Mouse (Mus musculus): ENCODE measurements around the gene Gpr89. TPM values are rescaled to one million over a fixed set of nuclear protein-coding genes. Genes with fewer than 3 reads are reported as not detected.

Gpr89 gene
- total and polyA plus RNA-seq, 2 experiments from 2014 or later, result 23.2 to 34.1 TPM

DNA sequence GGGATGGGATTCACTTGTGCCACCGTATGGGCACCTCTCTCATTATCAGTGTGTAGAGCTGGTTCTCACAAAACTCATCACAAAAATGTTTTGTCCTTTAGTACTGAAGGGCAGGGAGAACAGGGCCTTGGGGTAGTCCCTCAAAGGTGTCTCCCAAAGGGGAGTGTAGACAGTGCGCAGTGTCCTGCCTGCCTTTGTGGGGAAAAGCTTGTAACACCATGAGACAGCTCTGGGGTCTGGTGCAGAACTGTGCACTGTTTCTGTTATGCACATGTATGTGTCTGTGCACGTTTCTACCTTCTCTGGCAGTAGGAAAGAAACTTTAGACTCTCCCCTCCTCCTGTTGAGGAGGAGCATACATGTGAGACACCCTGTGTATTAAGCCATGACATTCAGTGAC, 37.3 kb downstream of the Gpr89 start:
- DNase-seq (ENCODE audit: low spot score), result no peak
- no peaks in the 10 kb centered on the region for H3K4me1 ChIP-seq (ENCODE audit: insufficient read depth, low read length)
- H3K36me3 ChIP-seq (ENCODE audit: insufficient read depth, low read length), result peaks cover 43% of the 10 kb centered on the region
- no peak for TF ChIP-seq CTCF (IDR thresholded peaks at IDR 0.05)
- H3K27me3 ChIP-seq (ENCODE audit: insufficient read depth, low read length), result no peaks in the 10 kb centered on the region
- no peaks in the 10 kb centered on the region for H3K9me3 ChIP-seq (ENCODE audit: low read length)
- 87% methylated on average over 3 of the region's 3 CpGs for WGBS
- no peak overlapping the region for H3K4me2 ChIP-seq (ENCODE audit: low read depth, low read length, poor library complexity, severe bottlenecking)
- no peak overlapping the region for H3K27ac ChIP-seq (ENCODE audit: low read depth, low read length)
- no peak overlapping the region for H3K4me3 ChIP-seq (ENCODE audit: low read depth, low read length)
- H3K9ac ChIP-seq (replicated peaks; ENCODE audit: low read length, poor library complexity, severe bottlenecking), result no peak overlapping the region
- no peak for ATAC-seq (ENCODE audit: low FRiP score)

DNA sequence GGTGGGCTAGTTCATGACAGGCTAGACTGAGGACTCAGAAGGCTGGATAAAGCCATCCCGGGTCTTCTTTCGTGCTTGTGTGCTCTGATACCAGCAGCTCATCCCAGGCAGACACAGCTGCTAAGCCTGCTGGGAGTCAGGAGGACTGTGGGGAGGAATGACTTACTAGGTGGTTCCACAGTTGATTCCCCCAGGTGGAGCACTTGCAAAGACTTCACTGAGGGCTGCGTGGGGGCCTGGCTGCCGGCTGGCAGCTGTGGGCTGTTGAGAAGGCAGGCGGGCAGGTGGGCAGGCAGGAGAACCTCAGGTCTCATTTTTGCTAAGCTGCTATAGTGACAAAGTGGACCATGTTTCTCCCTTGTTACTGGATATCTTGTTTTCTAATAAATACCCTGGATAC, 44.6 kb downstream of the Gpr89 start:
- Histone ChIP-seq H3K9me3 (ENCODE audit: low read length) (no peaks in the 10 kb centered on the region), H3K4me2 (ENCODE audit: low read depth, low read length, poor library complexity, severe bottlenecking) (no peak overlapping the region), H3K9ac (replicated peaks; ENCODE audit: low read length, poor library complexity, severe bottlenecking) (no peak overlapping the region), H3K27me3 (ENCODE audit: insufficient read depth, low read length) (no peaks in the 10 kb centered on the region), H3K27ac (ENCODE audit: low read depth, low read length) (no peak overlapping the region), H3K36me3 (ENCODE audit: insufficient read depth, low read length) (peaks cover 5% of the 10 kb centered on the region; the same call in 1 of the 2 replicates), H3K4me3 (ENCODE audit: low read depth, low read length) (no peak overlapping the region), H3K4me1 (ENCODE audit: insufficient read depth, low read length) (no peaks in the 10 kb centered on the region)
- 90% methylated on average over 5 of the region's 5 CpGs for WGBS
- no peak for ATAC-seq (ENCODE audit: low FRiP score)
- no peak for DNase-seq (ENCODE audit: low spot score)
- TF ChIP-seq CTCF (IDR thresholded peaks at IDR 0.05), result no peak

- H3K4me3 ChIP-seq (ENCODE audit: low read depth, low read length), result no peak overlapping the region
- ATAC-seq (ENCODE audit: low FRiP score), result no peak
- 71% methylated on average over 3 of the region's 3 CpGs for WGBS
These were observed 49.3 kb downstream of the Gpr89 start for GRCm38 (mm10) chr3:96855833-96856232.

GRCm38 (mm10) chr3:96854376-96854775, 50.8 kb downstream of the Gpr89 start:
- Histone ChIP-seq H3K27me3 (ENCODE audit: insufficient read depth, low read length) (no peaks in the 10 kb centered on the region), H3K27ac (ENCODE audit: low read depth, low read length) (no peak overlapping the region), H3K36me3 (ENCODE audit: insufficient read depth, low read length) (no peaks in the 10 kb centered on the region), H3K4me1 (ENCODE audit: insufficient read depth, low read length) (no peaks in the 10 kb centered on the region), H3K9ac (replicated peaks; ENCODE audit: low read length, poor library complexity, severe bottlenecking) (no peak overlapping the region), H3K9me3 (ENCODE audit: low read length) (no peaks in the 10 kb centered on the region), H3K4me2 (ENCODE audit: low read depth, low read length, poor library complexity, severe bottlenecking) (no peak overlapping the region), H3K4me3 (ENCODE audit: low read depth, low read length) (no peak overlapping the region)
- TF ChIP-seq CTCF (IDR thresholded peaks at IDR 0.05), result no peak
- WGBS, result 92% methylated on average over 4 of the region's 4 CpGs
- ATAC-seq (ENCODE audit: low FRiP score) (no peak), DNase-seq (ENCODE audit: low spot score) (no peak)

More at GRCm38 (mm10) chr3:96855833-96856232, 49.3 kb downstream of the Gpr89 start:
- Histone ChIP-seq H3K27me3 (ENCODE audit: insufficient read depth, low read length) (no peaks in the 10 kb centered on the region), H3K27ac (ENCODE audit: low read depth, low read length) (no peak overlapping the region), H3K4me2 (ENCODE audit: low read depth, low read length, poor library complexity, severe bottlenecking) (no peak overlapping the region), H3K9ac (replicated peaks; ENCODE audit: low read length, poor library complexity, severe bottlenecking) (no peak overlapping the region), H3K9me3 (ENCODE audit: low read length) (no peaks in the 10 kb centered on the region), H3K36me3 (ENCODE audit: insufficient read depth, low read length) (peaks cover 5% of the 10 kb centered on the region; the same call in 1 of the 2 replicates), H3K4me1 (ENCODE audit: insufficient read depth, low read length) (no peaks in the 10 kb centered on the region)
- no peak for DNase-seq (ENCODE audit: low spot score)
- no peak for TF ChIP-seq CTCF (IDR thresholded peaks at IDR 0.05)

GRCm38 (mm10) chr3:96852561-96852960, 52.6 kb downstream of the Gpr89 start:
- H3K4me3 ChIP-seq (ENCODE audit: low read depth, low read length), result no peak overlapping the region
- no peaks in the 10 kb centered on the region for H3K9me3 ChIP-seq (ENCODE audit: low read length)
- no peaks in the 10 kb centered on the region for H3K36me3 ChIP-seq (ENCODE audit: insufficient read depth, low read length)
- no peak overlapping the region for H3K9ac ChIP-seq (replicated peaks; ENCODE audit: low read length, poor library complexity, severe bottlenecking)
- no peak for TF ChIP-seq CTCF (IDR thresholded peaks at IDR 0.05)
- WGBS, result 84% methylated on average over 6 of the region's 6 CpGs
- no peak for ATAC-seq (ENCODE audit: low FRiP score)
- H3K4me2 ChIP-seq (ENCODE audit: low read depth, low read length, poor library complexity, severe bottlenecking), result no peak overlapping the region
- DNase-seq (ENCODE audit: low spot score), result no peak
- H3K27me3 ChIP-seq (ENCODE audit: insufficient read depth, low read length), result no peaks in the 10 kb centered on the region
- H3K27ac ChIP-seq (ENCODE audit: low read depth, low read length), result no peak overlapping the region
- H3K4me1 ChIP-seq (ENCODE audit: insufficient read depth, low read length), result no peaks in the 10 kb centered on the region

- H3K27ac ChIP-seq (ENCODE audit: low read depth, low read length), result no peak overlapping the region
- no peaks in the 10 kb centered on the region for H3K36me3 ChIP-seq (ENCODE audit: insufficient read depth, low read length)
- TF ChIP-seq CTCF (IDR thresholded peaks at IDR 0.05), result no peak
- ATAC-seq (ENCODE audit: low FRiP score) (no peak), DNase-seq (ENCODE audit: low spot score) (no peak)
- H3K9ac ChIP-seq (replicated peaks; ENCODE audit: low read length, poor library complexity, severe bottlenecking), result no peak overlapping the region
- no peaks in the 10 kb centered on the region for H3K4me1 ChIP-seq (ENCODE audit: insufficient read depth, low read length)
- H3K4me2 ChIP-seq (ENCODE audit: low read depth, low read length, poor library complexity, severe bottlenecking), result no peak overlapping the region
- 93% methylated on average over 2 of the region's 2 CpGs for WGBS
- H3K27me3 ChIP-seq (ENCODE audit: insufficient read depth, low read length), result no peaks in the 10 kb centered on the region
- H3K9me3 ChIP-seq (ENCODE audit: low read length), result no peaks in the 10 kb centered on the region
- no peak overlapping the region for H3K4me3 ChIP-seq (ENCODE audit: low read depth, low read length)
These were observed 55.9 kb downstream of the Gpr89 start for GRCm38 (mm10) chr3:96849168-96849727.

All from midbrain, postnatal 0 days (tissue).